Mouse (Mus musculus) lung, postnatal 25 days (tissue): ENCODE measurements around the gene Adgrl3.
"Not testable (repeated sequence)": the region's sequence is repeated elsewhere in the genome, so short reads cannot be mapped to it uniquely, and the experiment has no call there.

Experiments
- DNase-seq: peaks from one replicate; pipeline ENCODE4 v3.0.0; 2022; ENCODE audit warnings: low spot score

Gene Adgrl3

GRCm38 (mm10) chr5:81405582-81406143, 385.7 kb downstream of the Adgrl3 start:
- DNase-seq = no peak

- no peak for DNase-seq
Observed at GRCm38 (mm10) chr5:81417326-81417725, 397.4 kb downstream of the Adgrl3 start.

GRCm38 (mm10) chr5:81427393-81427792, 407.5 kb downstream of the Adgrl3 start:
- no peak for DNase-seq

- DNase-seq = no peak
Observed at GRCm38 (mm10) chr5:81436375-81436774, 416.4 kb downstream of the Adgrl3 start.

GRCm38 (mm10) chr5:81442150-81442549, 422.2 kb downstream of the Adgrl3 start:
- no peak for DNase-seq

DNA sequence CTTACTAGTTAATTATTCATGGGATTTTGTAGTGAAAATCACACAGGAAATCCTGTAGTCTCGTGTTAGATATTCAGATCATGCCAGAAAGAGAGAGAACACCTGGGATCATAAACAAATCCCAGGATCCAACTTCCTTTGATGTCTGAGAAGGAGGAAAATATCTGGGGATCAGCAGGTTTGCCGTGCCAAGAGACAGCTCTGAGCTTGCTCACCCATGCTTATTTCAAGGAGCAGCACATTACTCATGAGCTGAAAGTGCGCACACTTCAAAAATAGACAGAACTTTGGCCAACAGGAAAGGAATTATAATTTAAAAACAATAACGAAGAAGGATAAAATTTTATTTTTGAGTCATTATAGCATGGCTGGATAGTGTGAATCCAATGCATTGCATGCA, 446.0 kb downstream of the Adgrl3 start:
- no peak for DNase-seq

- no peak for DNase-seq
Observed at GRCm38 (mm10) chr5:81474681-81475080, 454.7 kb downstream of the Adgrl3 start.

- no peak for DNase-seq
Observed at GRCm38 (mm10) chr5:81475406-81475805, 455.5 kb downstream of the Adgrl3 start.

DNA sequence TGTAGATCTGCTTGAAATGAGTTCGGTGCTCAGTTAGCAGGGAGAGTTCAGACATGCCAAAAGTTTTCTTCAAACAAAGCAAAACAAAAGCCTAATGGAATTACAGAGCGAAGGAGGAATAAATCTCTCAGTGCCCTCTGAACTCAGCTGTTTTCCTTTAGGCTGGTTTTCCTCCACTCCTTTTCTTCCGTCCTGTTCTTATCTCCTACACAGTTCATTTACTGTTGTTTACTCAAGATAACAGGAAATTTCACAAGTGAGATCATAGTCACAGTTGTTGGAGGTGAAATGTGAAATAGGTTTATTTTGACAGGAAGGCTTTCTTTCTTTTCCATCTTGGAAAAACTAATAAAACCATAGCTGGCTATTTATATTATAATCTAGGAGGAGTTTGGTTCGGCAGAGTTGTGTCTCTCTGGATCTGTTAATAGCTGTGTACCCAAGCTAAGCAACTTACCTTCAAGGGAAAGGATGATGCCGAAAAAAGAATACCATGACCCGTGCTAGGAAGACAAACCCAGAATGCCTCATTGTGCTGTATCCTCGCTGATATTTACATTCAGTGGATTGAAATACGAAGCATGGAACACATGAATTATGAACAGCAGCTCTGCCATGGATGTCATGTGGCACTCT, 456.2 kb downstream of the Adgrl3 start:
- DNase-seq = no peak

GRCm38 (mm10) chr5:81480911-81481310, 461.0 kb downstream of the Adgrl3 start:
- no peak for DNase-seq

GRCm38 (mm10) chr5:81483890-81484289, 464.0 kb downstream of the Adgrl3 start:
- no peak for DNase-seq

DNA sequence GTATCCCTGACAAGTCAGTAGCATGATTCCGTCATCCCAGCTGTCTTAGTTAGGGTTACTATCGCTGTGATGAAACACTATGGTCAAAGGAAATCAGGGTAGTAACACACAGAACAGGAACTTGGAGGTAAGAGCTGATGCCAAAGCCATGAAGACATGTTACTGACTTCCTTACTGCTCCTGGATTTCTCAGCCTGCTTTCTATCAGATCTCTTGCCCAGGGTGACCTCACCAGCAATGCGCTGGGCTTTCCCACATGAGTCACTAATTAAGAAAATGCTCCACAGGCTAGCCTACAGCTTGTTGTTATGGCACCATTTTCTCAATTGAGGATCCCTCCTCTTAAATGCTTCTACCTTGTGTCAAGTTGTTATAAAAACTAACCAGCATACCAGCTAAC, 481.1 kb downstream of the Adgrl3 start:
- DNase-seq = no peak

DNA sequence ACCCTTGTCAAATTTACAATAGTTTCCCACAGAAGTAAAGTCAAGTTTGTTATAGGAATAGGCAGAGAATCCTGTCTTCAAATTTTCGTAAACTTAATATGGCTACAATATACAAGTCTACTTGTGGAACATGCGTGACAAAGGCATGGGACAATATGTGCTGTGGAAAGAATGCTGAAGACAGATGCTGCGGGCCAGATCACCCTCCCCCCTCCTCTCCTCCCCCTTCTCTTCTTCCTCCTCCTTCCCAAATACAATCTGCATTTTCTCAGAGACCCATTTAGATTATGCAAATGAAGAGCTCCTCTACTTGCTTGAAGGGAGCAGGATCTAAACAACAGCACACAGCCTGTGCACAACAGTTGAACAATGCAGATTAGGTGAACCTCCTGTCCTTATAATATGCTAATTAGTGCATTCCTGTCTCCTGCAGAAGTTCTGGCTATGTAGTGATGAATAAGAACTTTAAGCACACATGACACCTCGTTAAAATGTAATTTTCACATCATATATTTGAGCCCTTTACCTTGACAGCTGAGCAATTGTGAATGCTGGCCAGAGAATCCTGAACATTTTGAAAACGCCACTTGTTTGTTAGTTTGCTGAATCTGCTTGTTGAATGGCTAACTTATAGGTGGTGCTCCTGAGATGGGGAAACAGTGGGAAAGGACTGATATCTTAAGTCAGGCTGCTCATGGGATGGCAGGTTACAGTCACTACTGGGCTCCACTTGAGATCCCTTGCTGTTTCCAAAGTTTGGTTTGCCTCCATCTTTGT, 499.0 kb downstream of the Adgrl3 start:
- no peak for DNase-seq

DNA sequence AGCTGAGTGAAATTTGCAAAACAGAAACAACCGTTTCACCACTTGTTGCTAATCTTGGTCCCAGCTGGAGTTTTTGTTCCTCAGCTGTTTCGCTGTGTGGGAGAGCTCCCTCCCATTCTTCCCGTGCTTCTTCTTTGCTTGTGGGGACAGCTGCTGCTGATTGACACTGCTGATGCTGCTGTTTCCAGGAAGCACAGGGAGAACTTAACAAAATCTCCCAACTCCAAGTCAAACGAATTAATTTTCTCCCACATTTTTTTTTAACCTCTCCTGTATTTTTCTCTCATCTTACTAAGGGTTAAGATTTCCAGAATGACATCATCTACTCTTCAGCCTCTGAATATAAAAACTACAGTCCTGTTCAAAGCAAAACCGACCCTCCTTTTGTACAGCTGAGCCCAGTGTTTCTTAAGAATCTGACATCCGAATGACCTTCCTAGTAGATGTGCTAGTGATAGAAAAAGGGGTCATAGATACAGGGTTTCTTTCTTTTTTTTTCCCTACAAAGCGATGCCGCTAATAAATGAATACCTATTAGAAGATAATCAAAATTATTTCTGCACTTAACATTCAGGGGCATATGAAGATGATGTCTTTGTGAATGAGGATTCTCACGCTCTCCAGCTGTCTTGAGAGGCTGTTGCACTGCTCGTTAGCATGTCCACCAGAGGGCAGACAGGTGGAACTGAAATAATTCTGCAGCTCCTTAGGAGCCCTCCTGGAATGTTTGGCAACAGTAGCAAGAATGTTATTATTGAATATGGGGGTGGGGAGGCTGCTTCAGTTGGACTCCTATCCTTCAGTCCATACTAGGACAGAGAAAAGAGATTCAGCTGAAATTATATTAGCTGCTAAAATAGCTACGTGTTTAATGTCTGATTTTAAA, 499.8 kb downstream of the Adgrl3 start:
- peak; percentile 48 for DNase-seq

- DNase-seq = peak; percentile 6
Observed at GRCm38 (mm10) chr5:81522760-81523159, 502.8 kb downstream of the Adgrl3 start.

DNA sequence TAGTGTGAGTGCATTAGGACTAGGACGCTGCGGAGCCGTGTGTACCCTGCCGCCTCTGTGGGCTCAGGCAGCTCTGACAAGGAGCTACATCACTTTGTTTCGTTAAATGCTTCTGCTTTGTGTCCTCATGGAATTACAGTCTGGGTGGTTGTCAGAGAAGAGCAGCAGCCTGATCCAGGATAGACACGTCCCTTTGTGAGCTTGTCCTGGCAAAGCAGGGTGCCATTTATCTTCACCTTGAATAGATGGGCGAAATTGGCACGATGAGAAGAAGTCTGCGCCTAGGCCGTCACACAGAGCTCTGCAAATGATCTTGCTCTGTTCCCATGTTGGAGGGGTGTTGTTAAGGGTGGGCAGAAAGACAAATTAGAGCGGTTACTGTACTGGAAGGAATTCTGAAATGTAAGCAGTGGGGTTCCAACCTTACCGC, 504.6 kb downstream of the Adgrl3 start:
- DNase-seq = no peak

GRCm38 (mm10) chr5:81525326-81525725, 505.4 kb downstream of the Adgrl3 start:
- DNase-seq = no peak

GRCm38 (mm10) chr5:81531639-81532038, 511.7 kb downstream of the Adgrl3 start:
- peak; percentile 19 for DNase-seq

DNA sequence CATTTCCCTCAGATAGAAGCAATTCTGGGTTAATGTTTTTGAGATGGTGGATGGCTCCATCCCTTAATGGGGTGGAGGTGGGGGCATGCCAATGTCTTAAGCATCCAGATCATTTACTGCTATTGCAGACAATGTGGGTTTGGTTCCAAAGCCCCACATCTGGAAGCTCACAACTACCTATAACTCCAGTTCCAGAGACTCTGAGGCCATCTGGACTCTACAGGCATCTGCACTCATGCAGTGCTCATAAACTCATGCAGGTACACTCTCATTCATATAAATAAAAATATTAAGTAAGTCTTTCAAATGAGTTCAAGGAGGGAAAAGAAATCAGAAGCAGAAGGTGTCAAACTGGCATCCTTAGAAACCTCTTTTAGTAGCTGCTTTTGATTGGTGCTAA, 530.3 kb downstream of the Adgrl3 start:
- DNase-seq = no peak

DNA sequence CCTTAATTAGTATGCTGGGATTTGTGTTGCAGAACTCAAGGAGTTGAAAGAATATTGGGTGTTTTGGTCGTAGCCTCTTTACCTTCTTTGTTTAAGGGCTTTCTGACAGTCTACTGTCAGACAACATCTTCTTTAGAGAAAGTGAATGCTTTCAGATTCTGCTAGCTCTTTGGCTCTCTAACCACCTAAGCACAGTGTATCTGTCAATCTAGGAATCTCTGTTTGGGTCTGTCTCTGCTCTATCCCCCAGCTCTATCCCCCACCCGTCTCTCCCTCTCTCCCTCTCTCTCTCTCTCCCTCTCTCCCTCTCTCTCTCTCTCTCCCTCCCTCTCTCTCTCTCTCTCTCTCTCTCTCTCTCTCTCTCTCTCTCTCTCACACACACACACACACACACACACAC, 535.2 kb downstream of the Adgrl3 start:
- DNase-seq = not testable (repeated sequence)

DNA sequence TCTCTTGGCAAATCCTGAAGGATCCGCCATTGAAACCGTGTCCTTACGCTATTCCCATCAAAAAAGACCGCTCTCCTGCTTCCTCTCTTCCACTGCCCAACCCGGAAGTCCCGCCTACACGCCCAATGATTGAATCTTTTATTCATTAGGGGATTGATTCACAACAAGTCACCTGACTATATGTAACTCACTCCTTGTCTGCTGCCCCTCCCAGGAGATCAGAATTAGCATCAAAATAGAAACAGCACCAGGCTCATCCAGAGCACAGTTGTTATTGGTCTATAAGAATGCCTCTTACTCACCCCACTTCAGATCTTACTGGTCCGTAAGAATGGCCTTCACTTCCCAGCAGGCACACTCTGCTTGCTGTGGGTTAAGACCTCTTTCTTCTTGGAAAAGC, 536.1 kb downstream of the Adgrl3 start:
- no peak for DNase-seq

DNA sequence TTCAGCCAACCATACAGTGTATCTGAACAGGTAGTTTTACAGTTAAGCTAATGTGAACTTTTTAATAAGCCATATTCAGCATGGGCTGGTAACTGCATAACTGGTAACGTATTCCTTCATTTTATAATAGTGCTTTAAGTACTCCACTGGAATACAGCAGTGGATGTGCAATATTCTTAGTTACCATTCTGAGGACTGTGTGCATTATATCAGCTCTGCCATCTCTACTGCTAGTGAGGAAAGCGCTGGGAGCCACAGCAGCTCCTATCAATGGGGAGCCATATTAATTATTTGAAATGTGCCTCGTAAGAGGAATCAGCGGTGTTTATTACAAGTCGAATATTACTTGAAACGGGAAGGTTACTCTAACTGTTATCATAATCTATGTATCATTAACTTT, 539.0 kb downstream of the Adgrl3 start:
- DNase-seq = no peak
